Comparison of ENCODE assay signal across 8 mouse cellular contexts in the genomic region with DNA sequence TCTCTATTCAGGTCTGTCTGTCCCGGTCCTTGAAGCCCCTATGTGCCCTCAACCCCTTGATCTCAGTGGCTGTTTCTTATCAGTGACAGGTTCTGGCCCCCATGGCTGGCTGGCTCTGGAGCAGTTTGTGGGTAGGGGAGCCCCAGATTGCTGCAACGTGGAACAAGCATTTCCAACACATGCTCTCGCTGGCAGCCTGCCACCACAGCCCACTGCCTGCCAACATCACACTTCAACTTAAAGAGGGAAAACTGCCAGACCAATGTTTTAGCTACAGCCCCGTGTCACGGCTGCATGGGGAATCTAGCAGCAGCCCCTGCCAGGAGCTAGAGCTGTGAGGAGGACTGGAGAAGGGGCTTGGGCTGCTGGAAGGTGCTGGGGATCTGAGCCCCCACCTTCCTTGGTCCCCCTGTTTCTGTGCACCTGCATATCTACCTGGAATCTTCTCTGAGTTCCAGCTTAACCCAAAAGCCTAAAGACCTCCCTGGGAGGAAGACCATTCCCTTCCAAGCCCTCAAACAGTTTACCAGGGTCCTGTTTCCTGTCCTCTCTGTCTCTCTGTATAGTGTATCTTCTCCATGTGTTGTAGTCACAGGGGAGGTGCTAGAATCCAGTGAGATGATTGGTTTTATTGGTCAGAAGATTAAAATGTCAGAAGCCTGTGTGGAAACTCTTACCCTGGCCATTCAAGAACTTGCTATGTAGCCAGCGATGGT. TPM values are rescaled to one million over a fixed set of nuclear protein-coding genes. Genes with fewer than 3 reads are reported as not detected.
DNase-seq lines count a peak whose midpoint lies in the region; ATAC-seq lines count a peak whose summit lies in the region.
"Had no signal": no experiment of that assay in that cellular context is flagged by ENCODE, and none has a peak within 500 bp of the region (broad histone marks: within the 10 kb centered on the region; RNA-seq: fewer than 3 reads in every experiment).

No protein-coding gene starts in this region.

- H3K9me3 ChIP-seq in midbrain, embryonic 14.5 days (ENCODE audit: control insufficient read depth, low read length): no peaks in the 10 kb centered on the region
- H3K9me3 ChIP-seq in midbrain, embryonic 10.5 days (replicated peaks): no peaks in the 10 kb centered on the region
- H3K9me3 ChIP-seq in embryonic facial prominence, embryonic 15.5 days (replicated peaks): no peaks in the 10 kb centered on the region
- H3K9me3 ChIP-seq: liver, embryonic 13.5 days had no signal

- H3K27ac ChIP-seq in midbrain, embryonic 14.5 days (replicated peaks; ENCODE audit: low read depth, low read length): no peak overlapping the region
- no peak overlapping the region for H3K27ac ChIP-seq in midbrain, embryonic 10.5 days (replicated peaks)
- H3K27ac ChIP-seq in embryonic facial prominence, embryonic 15.5 days (replicated peaks): peak overlapping the region; percentile 17; the same call in 1 of the 2 replicates
- H3K27ac ChIP-seq: liver, embryonic 13.5 days had no signal

- 64% methylated on average over 6 of the region's 6 CpGs for WGBS in midbrain, embryonic 14.5 days
- WGBS in midbrain, embryonic 10.5 days: 83% methylated on average over 6 of the region's 6 CpGs
- 32% methylated on average over 6 of the region's 6 CpGs for WGBS in embryonic facial prominence, embryonic 15.5 days

- H3K4me2 ChIP-seq in midbrain, embryonic 14.5 days (ENCODE audit: low read length): no peak overlapping the region
- no peak overlapping the region for H3K4me2 ChIP-seq in embryonic facial prominence, embryonic 15.5 days (replicated peaks)
- H3K4me2 ChIP-seq: liver, embryonic 13.5 days had no signal

- DNase-seq in midbrain, embryonic 14.5 days: peak; percentile 81
- no peak for DNase-seq in midbrain, embryonic 10.5 days (ENCODE audit: low spot score)
- peak; percentile 77 for DNase-seq in layer of hippocampus, adult 9-11 months
- DNase-seq in gastrocnemius, adult 8-10 months (ENCODE audit: low spot score in 2 of 2): no peak
- no peak for DNase-seq in kidney, postnatal 36 days
- DNase-seq: liver, embryonic 13.5 days had no signal

- H3K4me3 ChIP-seq in midbrain, embryonic 14.5 days (replicated peaks; ENCODE audit: low read depth, low read length): no peak overlapping the region
- H3K4me3 ChIP-seq in midbrain, embryonic 10.5 days: no peak overlapping the region
- H3K4me3 ChIP-seq in embryonic facial prominence, embryonic 15.5 days (replicated peaks): no peak overlapping the region
- H3K4me3 ChIP-seq: liver, embryonic 13.5 days had no signal

- peak; percentile 37 for ATAC-seq in midbrain, embryonic 14.5 days (ENCODE audit: low FRiP score, low TSS enrichment)
- ATAC-seq in embryonic facial prominence, embryonic 15.5 days (ENCODE audit: insufficient number of reproducible peaks, low FRiP score, low TSS enrichment, low read depth): peak; percentile 78
- peak; percentile 55 for ATAC-seq in megakaryocyte progenitor cell, adult 5-6 weeks (replicated peaks; ENCODE audit: poor library complexity)

- no peaks in the 10 kb centered on the region for H3K36me3 ChIP-seq in midbrain, embryonic 14.5 days (ENCODE audit: control insufficient read depth, insufficient read depth, low read length)
- no peaks in the 10 kb centered on the region for H3K36me3 ChIP-seq in midbrain, embryonic 10.5 days
- H3K36me3 ChIP-seq in embryonic facial prominence, embryonic 15.5 days: no peaks in the 10 kb centered on the region
- H3K36me3 ChIP-seq: liver, embryonic 13.5 days had no signal

- no peak overlapping the region for H3K9ac ChIP-seq in midbrain, embryonic 14.5 days (replicated peaks; ENCODE audit: low read length)
- no peak overlapping the region for H3K9ac ChIP-seq in embryonic facial prominence, embryonic 15.5 days
- H3K9ac ChIP-seq: liver, embryonic 13.5 days had no signal

- no peaks in the 10 kb centered on the region for H3K4me1 ChIP-seq in midbrain, embryonic 14.5 days (ENCODE audit: control insufficient read depth, insufficient read depth, low read length)
- no peaks in the 10 kb centered on the region for H3K4me1 ChIP-seq in midbrain, embryonic 10.5 days
- H3K4me1 ChIP-seq in embryonic facial prominence, embryonic 15.5 days: peaks cover 14% of the 10 kb centered on the region
- H3K4me1 ChIP-seq: liver, embryonic 13.5 days had no signal

- H3K27me3 ChIP-seq in midbrain, embryonic 14.5 days (ENCODE audit: control insufficient read depth, insufficient read depth, low read length): no peaks in the 10 kb centered on the region
- no peaks in the 10 kb centered on the region for H3K27me3 ChIP-seq in midbrain, embryonic 10.5 days (ENCODE audit: low read depth, poor library complexity, severe bottlenecking)
- H3K27me3 ChIP-seq in embryonic facial prominence, embryonic 15.5 days: no peaks in the 10 kb centered on the region

RNA-seq across cellular contexts. Expression of a gene that starts 50.5 kb away (rescaled TPM):
- 59.8 and 62.3 TPM in 2 replicates for polyA plus RNA-seq in midbrain, embryonic 14.5 days (2014; fragmentation: Nextera tagmentation; extraction: Ambion mirVana)
- 87.4 and 96.9 TPM in 2 replicates for polyA plus RNA-seq in midbrain, embryonic 10.5 days (2016; fragmentation: Nextera tagmentation; extraction: Ambion mirVana)
- 92.8 and 95.3 TPM in 2 replicates for polyA plus RNA-seq in embryonic facial prominence, embryonic 15.5 days (2015; fragmentation: Nextera tagmentation; extraction: Ambion mirVana)
- total RNA-seq in megakaryocyte progenitor cell, adult 5-6 weeks (2015): 15.0 and 18.2 TPM in 2 replicates
- total RNA-seq in megakaryocyte progenitor cell, adult 5-6 weeks (2017): 4.4 and 5.0 TPM in 2 replicates
- 10 to 100 TPM; 10.7 to 15.6 (median 14.1) TPM for total RNA-seq in gastrocnemius, adult 8-10 months (2022)

Comparison
In these comparisons a context has a peak if more than half of its experiments do, and no peak if none do; other contexts are left out.
1. DNase-seq: peak in midbrain, embryonic 14.5 days (single experiment) and layer of hippocampus, adult 9-11 months (single experiment); none in midbrain, embryonic 10.5 days (single experiment), gastrocnemius, adult 8-10 months (0 of 2) and kidney, postnatal 36 days (0 of 2).
2. Peak in every context shown above with its lines, with median percentiles within 50 percentile points of each other: ATAC-seq.